Mouse (Mus musculus) urinary bladder, postnatal 36 days (tissue): ENCODE measurements around the gene Mcm8.
A peak's percentile ranks its signal among the peaks of the same experiment; 100 is the strongest.

Experiments
- DNase-seq, 2 experiments: peaks; one replicate each; pipeline ENCODE4 v3.0.0; 2022; ENCODE audit warnings: low spot score in 2 of 2, mixed read lengths in 1 of 2

Mcm8 gene

DNA sequence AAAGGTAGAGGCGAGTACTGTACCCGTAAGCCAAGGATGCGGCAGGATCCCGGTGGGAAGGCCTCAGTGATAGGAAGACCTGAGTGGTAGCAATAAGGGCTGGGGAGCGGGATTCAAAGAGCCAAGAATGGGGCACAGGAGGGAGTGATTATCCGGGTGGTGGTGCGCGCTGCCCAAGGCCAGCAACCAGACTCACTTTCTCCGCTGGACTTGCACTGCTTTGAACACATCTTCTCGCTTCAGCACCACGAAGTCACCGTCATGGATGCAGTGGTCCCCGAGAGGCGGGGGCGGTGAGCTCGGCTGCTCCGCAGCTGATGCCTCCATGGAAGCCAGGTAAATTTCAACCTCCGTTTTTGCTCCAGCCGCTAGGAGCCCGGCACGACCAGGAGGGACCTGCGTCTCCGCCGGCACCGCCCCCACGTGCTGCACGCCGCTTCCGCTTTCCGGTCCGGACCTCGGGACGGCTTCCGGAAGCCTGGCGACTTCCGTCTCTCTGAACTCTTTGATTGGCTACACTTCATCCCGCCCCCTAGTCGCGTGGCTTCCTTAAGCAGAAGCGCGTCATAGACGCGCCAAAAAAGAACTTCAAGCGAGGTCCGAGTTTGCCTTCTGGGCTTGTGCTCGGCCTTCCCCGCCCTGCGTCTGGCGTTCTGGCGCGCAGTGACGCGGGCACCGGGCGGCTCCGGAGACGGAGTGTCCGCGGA lies at the start of gene Mcm8, which contains the start of gene Trmt6:
Mcm8 (plus strand) TSS at position 534 of the 707 bp plus-strand sequence.
Trmt6 (minus strand) TSS at position 448 of the 707 bp plus-strand sequence.
- DNase-seq: peak; percentile 82 to 90

DNA sequence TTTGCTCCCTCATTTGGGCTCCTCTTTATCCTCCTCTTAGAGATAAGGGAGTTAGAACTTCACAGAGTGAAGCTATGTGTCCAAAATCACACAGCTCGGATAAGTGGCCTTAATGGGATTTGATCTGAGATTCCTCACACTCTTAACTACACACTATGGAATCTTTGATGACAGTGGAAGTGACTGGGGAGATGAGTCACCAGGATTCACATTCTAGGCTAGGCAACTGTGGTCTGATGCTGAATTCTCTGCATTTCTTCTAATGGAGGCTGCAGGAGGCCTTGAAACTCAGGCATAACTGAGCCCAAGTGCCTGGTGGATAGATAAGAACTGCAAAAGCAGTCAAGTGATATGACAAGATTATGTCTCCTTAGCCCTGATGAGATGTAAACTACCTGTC lies 45.1 kb upstream of the Mcm8 start:
- DNase-seq: no peak

DNA sequence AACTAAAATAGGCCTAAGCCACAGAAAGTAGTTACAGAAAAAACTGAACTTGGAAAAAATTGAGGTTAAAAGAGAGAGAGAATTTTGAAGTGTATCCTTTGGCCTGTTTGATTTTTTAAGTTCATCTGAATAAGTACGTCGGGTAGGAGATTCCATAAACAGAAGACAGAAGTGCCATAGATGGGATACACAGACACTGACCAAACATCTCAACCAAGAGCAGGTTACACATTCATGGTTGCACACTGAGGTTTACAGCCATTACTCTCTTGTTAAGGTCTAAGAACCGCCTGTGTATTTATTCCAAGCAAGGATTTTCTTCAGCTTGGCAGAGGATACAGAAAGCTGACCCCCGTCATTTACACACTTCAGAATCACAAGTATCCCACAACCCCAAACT lies 35.0 kb upstream of the Mcm8 start, which contains the start of gene Chgb:
Chgb (plus strand) TSS at position 301 of the 400 bp plus-strand sequence.
- no peak for DNase-seq

DNA sequence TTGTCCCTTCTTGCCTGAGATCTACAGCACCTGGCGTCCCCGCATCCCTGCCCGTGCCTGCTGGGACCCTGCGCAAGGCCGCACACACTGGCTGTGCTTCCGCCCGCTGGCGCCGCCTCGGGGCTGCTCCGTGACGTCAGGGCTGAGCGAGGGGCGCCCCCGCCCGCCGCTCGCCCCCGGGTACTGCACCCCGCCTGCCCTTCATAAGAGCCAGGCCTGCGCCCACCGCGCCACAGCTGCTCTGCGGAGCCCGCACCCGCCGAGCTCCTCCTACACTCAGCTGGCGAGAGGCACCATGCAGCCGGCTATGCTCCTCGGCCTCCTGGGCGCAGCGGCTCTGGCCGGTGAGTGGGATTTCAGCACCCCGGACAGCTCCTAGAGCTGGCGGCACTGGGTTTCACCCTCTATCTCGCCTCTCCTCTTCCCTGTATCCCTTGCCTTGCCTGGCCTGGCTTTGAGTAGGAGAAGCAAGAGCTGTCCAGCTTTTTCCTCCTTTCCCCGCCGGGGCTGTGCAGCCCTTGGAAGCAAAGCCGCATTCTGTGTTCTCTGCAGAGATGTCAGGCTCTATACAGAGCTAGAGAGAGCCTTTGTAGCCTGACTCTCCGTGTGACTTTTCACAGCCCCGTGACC lies 34.4 kb upstream of the Mcm8 start:
- peak; percentile 65 to 83 for DNase-seq

DNA sequence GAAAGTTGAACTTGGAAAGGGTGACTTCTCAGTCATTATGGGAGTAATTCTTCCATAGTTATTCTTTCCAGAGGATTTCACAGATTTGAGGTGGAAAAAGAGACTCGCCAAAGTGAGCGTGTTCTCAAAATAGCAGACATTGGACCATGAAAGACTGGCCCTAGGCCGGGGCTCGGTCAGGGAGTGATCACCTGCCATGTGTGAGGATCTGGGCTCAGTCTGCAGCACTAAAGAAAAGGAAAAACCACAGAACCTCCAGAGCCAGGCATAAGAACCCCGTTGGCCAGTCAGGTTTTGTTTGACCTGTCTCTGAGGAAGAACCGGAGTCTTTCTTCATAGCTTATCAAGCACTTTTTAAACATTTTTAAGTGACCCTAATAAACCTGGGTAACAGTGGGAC lies 31.9 kb upstream of the Mcm8 start:
- no peak for DNase-seq

DNA sequence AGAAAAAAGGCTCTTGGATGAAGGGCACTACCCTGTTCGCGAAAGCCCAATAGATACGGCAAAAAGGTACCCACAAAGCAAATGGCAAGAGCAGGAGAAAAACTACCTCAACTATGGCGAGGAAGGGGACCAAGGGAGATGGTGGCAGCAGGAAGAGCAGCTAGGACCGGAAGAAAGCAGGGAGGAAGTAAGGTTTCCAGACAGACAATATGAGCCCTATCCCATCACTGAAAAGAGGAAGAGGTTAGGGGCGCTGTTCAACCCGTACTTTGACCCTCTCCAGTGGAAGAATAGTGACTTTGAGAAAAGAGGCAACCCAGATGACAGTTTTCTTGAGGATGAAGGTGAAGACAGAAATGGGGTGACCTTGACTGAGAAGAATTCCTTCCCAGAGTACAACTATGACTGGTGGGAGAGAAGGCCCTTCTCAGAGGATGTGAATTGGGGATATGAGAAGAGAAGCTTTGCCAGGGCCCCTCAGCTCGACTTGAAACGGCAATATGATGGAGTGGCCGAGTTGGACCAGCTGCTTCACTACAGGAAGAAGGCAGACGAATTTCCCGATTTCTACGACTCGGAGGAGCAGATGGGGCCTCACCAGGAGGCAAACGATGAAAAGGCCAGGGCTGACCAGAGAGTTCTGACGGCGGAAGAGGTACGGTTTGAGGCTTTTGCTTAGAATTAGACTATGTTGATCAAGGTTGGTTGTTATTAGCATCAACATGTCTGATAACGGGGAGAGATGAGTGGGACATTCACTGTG lies 22.3 kb upstream of the Mcm8 start:
- DNase-seq: no peak

DNA sequence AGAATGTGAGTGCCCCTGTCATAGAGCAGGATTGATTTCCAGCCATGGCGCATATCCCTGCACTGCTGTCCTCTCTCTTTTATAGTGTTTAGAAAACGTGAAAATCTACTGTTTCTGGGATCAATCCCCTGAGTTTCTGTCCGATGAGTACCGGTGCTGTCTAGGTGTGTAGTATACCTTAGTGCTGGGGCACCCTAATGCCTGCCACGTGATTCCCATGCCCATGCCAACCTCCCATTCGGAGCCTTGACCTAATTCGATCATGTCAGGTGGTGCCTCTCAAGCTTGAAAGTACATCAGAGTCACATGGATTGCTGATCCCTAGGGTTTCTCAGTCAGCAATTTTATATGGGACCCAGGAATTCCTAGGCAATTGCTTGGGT lies 21.7 kb upstream of the Mcm8 start:
- DNase-seq: no peak

DNA sequence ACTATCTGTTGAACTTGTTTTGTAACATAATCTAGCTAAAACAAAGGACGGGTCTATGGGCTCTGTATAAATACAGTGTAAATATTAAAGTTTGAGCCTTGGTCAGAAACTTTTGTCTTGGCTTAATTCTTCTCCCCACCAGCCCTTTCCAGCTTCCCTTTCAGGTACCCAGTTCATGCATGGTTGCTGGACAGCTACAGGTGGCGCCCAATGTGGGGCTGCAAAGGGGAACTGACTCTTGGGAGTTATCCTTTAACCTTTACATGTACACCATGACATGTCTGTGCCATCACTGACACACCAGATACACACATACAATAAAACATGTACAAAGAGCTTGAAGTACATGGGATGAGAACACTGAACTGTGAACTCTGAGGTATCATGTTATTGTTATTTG lies 13.0 kb upstream of the Mcm8 start:
- no peak for DNase-seq

DNA sequence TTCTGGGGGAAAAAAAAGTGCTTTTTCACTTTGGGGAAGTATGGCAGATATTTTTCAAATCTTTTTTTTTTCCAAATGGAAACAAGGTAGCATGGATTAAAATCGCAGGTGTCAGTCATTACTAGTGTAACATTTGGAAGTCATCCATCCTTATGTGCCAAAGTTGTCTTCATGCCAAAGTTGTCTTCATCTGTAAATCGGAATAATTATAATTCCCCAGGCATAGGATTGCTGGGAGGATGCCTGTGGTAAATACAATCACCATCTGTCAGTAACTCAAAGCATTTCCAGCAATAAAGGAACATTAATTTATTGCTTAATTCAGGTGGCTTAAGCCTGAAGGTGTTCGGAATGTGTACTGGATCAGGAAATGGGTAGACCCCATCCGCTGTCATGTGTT lies 25.1 kb downstream of the Mcm8 start:
- DNase-seq: no peak

DNA sequence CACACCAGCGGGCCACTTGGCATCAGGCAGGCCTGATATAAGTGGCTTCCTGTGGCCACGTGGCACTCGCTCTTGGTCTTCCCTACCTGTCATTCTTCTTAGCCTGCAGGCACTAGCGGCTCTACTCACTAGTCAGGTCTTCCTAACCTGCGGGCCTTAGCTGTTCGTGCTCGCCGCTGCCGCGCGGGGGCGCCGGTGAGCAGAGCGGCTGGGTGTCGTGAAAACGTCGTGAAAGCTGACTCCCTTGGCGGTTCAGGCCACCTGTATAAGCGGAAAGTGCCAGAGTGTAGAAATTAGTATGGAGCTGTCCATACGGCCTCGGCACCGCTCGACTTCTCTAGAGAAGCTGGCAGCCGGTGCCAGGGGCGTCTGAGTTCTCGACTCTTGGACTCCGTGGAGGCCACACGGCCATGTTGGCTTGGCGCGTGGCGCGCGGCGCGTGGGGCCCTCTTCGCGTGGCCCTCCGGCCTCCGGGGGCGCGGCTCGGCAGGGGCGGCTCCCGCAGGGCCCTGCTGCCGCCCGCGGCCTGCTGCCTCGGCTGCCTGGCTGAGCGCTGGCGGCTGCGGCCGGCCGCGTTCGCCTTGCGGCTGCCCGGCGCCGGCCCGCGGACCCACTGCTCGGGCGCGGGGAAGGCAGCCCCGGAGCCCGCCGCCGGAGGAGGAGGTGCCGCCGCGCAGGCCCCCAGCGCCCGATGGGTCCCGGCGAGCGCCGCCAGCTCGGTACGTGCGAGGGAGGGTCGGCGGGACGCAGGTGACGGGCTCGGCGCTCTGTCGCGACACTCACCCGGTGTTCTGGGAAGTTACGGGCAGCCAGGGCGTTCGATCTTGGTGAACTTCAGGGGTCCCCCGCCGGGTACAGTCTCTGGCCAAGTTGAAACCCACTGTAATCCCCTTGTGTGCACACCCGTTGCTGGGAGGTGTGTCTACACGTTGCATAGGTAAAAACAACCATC lies 30.7 kb downstream of the Mcm8 start, which contains the start of gene Crls1:
Crls1 (plus strand) TSS at position 260 of the 952 bp plus-strand sequence.
- peak; percentile 97 to 99 for DNase-seq

DNA sequence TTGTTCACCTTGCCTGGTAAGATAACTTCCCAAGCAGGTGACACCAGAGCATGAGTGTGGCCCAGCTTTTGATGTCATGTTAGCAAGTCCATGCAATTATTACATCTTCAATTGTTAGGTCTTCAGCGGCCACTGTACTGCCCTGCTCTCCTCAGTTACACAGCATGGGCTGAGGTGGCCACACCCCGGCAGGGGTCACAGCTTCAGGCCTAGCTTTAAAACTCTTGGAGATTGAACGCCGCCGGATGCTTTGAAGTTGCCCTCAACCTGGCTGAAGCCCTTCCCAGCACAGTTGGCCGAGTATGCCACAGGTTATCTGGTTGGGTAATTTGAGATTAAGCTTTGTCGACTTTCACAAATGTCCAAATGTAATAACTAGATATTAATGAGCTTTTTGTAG lies 31.6 kb downstream of the Mcm8 start:
- no peak for DNase-seq

DNA sequence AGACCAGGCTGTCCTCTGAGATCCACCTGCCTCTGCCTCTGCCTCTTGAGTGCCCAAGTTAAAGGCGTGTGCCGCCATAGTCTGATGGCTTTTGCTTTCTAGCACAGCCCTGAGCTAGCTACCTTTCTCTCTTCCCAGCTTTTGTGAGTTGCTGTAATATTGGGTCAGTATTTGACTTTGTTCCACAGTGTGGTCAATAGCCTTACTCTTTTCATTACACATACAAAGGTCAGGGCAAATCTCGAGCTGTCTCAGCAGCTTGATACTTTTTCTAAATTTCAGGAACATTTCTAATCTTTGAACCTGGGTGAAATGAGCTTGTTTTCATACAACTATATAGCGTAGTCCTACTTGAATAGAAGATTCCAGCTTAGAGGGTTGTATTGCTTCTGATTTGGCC lies 32.4 kb downstream of the Mcm8 start:
- no peak for DNase-seq

DNA sequence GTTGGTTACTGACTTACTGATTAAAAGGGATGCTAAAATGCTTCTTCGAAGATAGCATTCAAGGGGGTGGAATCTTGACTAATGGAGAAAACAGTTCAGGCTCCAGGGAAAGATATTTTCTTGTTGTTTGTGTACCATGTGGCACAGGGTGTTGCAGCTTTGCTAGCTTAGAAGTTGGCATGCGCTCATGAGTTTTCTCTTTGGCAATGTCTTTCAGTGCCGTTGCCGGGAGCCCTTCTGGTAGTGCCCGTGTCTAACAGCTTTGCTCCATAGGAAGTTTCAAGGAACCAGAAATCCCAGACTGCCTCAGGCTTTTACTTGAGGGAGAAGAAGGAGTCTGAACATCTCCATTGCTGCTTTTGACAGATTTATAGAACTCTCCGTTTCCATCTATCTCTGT lies 33.2 kb downstream of the Mcm8 start:
- no peak for DNase-seq

DNA sequence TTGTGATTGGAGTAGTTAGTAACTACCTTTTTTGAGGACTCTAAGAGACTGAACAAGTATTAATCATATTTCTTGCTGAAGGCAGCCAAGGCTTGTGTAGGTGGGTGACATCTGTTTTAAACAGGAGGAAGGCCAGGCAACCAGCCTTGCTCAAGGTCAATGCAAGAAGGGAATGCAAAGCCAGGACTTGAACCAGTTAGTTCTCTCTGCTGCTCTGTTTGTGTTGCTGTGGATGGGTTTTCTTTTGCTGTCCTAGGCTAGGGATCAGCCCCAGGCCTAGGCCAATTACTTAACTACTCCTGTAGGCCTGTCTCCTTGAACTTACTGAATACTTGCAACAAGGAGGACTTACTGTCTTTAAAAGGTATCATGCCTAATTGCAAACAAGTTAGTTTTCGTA lies 37.1 kb downstream of the Mcm8 start:
- DNase-seq: no peak

DNA sequence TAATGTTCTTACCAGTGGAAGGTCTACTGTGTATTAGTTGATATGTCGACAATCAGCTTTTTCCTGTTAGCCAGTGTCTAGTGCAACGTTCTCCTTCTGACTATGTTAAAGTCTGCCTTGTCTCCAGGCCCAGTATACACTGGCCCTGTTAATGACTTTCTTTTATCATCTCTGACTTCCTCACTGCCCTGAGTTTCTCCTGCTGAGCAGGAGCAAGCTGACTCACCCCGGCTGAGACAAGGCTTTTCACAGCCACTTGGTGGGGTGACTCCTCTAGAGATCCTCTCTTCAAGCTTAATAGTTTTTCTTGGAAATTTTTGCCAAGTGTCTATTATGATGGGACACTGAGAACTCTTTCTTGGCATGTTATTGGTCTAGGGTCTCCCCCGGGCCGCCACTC lies 40.4 kb downstream of the Mcm8 start:
- DNase-seq: no peak

DNA sequence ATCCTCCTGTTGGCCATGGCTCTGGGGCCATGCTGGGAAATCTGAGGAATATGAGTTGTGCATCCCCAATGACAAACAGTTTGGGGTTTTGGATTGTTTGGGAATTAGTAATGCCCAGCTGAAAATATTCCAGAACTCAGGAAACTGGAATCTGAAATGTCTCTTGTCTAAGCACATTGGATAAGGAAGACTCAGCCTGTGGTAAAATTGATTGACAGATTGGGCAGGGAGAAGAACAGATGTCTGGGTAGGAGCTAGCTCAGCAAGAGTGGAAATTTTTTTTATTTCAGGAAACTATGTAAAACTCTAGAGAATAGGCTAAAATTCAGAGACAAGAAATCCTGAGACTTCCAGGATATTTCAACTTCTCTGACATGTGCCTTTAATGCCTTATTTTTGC lies 44.5 kb downstream of the Mcm8 start:
- no peak for DNase-seq

DNA sequence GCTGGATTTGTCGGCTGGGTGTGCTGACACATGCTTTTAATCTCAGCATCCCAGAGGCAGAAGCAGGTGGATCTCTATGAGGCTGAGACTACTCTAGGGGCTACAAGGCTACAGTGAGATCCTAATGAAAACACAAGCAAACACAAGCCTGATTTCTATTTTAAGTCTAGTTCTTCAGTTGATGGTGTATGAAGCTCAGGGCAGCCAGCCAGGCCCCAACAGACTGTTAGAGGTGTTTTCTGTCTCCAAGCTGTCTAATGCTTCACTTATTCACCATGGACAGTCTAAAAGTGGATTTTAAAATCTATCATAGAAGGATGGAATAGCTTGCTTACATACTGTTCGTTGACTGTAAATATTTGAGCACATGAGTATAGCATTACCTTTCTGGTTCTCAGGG lies 45.5 kb downstream of the Mcm8 start:
- no peak for DNase-seq

DNA sequence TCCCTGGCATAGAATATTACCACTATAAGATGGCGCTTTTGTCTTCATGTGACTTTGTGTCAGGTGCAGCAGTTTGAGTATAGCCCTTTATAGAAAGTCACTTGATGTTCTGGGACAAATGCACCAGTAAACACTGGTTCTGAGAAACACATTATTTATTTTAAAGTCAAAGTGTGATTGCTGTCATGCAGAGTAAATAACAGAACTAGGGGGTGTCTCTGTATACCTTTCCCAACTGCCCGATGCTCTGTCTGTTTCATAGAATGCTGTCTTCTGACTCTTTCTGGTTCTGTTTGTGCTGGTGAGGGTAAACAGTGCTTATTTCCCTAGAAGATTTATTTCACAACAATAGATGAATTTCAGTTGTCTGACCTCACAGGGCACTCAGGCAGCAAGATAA lies 47.4 kb downstream of the Mcm8 start:
- no peak for DNase-seq

DNA sequence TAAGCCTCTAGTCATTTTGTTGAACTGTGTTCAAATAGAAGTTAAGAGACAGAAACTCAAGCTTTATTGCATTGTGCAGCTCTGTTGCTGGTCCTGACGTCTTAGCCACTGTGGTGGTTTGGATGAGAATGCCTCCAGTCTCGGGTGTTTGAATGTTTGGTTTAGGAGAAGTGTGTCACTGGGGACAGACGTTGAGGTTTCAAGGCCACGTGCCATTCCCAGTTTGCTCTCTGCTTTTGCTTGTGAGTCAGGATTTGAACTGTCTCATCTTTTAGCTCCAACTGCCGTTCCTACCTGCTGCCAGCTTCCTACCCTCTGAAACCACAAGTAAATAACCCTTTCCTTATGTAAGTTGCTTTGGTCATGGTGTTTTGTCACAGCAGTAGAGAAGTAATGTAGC lies 51.6 kb downstream of the Mcm8 start:
- no peak for DNase-seq

DNA sequence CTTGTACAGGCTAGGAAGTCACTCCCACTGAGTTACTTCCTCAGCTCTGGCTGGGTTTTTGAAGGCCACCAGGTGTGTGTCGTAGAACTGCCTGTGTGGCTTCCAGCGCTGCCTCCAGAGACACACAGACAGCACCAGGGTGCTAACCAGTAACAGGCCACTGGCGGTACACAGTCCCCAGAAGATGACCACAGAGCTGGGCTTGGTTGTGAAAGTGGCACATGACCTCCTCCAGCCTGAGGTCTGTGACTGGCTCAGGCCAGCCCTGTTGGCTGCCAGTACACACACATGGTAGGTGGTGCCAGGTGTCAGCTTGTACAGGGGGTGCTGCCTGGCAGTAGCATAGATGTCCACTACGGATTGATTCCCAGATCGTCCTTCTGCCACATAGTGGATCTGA lies 53.7 kb downstream of the Mcm8 start:
- no peak for DNase-seq

DNA sequence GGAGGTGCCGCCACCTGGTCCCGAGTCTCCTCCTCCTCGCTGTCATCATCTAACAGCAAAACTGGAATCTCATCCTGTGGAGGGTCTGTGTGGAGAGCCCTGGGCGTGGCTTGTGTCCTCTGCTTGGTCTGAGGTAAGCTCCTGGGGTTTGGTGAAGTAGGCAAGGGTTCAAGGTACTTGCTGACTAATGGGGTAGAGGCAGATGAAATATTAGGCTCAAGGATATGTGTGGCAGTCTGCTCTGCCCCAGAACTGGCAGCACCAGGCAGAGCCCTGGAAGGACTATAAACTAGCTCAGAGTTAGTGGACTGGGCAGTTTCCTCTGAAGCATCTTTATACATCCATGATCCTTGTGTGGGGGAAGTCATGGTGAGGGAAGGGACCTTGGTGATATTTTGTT lies 54.3 kb downstream of the Mcm8 start:
- no peak for DNase-seq

DNA sequence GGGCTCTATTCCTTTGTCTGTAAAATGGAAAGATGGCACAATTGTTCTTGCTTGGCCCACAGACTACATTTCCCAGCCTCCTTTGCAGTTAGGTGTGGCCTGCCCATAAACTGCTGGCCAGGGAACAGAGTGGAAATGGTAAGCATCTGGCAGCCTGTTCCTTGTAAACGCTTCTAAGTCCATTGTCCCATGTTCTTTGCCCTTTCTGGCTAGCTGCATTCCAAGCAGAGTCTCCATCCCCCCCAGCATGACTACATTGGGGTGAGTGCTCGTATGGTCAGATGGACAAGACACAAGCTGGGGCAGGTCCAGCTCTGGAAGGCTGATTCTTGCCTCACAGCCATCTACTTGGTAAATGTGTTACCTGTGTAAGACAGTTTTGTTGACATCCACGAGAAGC lies 55.7 kb downstream of the Mcm8 start:
- DNase-seq: no peak
